Mouse (Mus musculus): ENCODE measurements around the gene Mpg. TPM values are rescaled to one million over a fixed set of nuclear protein-coding genes. Genes with fewer than 3 reads are reported as not detected.

The Mpg gene
- total RNA-seq, 1 experiment from 2014 or later: 15.3 TPM

DNA sequence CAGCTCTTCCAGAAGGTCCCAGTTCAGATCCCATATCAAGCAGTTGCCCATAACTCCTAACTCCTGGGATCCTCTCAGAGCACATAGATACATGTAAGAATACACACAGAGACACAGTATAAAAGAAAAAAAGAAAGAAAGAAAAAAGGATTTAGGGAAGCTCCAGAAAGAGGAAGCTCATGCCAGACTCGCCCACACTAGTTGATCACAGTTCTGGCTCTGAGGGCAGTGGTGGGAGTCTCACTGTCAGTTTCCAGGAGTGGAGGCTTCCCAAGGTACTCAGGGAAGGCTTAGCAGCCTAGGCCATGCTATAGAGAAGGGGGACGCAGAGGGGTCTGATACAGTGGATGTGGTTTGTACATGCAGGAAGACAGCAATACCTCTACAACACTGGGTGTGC, 4.8 kb downstream of the Mpg start:
- no peak for DNase-seq

DNA sequence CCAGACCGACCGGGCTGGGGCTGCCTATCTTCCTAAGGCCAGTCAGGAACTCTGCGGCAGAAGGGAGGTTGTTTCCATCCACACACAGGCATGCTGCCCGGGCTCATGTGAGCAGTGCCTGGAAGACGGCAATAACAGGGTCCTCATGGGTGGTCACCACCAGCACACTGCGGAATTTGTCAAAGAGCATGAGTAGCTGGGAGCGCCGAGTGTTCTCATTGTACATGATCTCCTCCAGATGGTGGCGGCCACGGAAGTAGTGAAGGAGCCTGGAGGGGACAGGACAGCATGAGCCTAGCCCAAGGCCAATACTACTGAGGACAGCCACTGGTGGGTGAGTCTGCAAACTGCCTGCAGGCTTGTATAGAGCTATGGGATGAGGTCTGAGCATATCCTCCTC, 6.5 kb downstream of the Mpg start:
- DNase-seq: no peak

DNA sequence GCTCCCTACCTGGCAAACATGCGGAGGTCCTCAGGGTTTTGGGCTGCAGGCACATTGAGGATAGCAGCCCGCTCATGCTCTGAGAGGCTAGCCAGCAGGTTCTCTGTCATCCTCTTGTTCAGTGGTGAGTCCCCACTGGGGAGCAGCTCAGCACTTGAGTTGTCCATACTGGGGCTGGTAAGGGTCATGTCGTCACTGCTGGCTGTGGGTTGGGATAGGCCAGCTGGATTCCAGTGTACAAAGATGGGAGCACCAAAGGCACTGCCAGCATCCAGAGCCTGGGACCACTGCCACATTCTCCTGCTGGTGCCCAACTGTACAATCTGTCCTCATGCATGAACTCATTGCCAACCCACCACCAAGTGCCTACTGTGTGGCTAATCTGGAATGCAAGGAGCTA, 7.6 kb downstream of the Mpg start:
- DNase-seq: peak; percentile 3

DNA sequence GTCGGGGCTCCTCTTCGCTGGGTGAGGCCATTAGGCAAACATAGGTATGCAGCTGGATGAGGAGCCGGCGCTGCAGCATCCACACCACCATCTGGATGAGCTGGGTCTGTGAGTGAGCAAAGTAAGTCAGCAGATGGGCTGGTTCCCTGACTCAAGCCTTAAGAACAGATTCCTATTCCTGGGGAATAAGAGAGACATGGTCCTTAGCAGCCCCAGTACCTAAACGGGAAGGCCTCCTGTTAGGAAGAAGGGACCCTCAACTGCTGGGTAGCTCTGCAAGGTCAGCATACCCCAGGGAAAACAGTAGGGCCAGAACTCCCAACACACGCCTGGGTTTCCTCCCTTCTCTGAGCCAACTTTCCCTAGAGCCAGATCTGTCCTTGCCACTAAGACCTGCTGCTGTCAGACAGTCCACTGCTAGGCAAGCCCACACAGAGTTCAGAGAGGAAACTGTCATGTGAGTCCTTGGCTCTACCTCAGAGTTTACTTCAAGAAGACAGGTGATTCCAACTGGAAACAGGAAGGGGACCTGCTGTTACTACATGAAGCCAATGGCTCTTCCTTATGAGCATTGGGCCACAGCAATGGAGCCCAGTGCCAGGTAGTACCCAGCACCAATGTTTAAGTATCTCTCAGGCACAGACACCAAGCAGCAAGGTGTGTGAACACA, 8.6 kb downstream of the Mpg start:
- DNase-seq: peak; percentile 14

DNA sequence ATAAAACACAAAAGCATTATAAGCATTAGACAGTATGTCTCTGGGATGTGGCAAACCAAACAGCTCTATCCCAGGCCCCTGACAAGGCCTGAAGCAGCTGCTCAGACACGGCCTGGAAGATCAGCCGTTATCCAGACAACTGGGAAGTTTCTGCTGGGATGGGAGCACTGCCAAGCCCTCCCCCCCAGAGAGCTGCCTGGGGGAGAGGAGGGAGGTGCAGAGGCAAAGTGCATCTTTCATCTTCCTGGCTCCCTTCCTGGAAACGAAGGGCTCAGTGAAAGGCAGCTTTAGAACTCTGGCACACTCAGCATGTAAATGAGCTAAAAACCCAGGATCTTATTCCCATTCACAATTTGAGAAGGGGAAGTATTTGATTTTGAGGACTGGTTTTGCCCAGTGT, 9.3 kb downstream of the Mpg start:
- DNase-seq: peak; percentile 86

DNA sequence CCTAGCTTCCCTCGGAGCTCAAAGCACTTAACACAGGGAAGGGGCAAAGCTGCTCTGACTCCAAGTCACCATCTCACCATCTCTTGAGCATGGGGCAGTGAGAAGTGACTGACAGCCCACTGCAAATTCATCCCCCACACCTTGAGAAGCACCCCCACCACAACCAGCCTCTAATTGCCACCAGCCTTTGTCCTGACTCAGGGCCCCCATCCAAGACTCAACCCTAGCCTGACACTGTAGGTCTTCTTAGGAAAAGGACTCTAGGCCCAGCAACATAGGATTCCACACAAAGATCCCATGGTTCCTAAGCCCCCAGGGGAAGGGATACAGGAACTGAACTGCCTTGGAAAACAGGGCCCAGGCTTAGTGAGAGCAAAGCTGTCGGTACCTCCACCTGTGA, 9.8 kb downstream of the Mpg start:
- peak; percentile 5 for DNase-seq

DNA sequence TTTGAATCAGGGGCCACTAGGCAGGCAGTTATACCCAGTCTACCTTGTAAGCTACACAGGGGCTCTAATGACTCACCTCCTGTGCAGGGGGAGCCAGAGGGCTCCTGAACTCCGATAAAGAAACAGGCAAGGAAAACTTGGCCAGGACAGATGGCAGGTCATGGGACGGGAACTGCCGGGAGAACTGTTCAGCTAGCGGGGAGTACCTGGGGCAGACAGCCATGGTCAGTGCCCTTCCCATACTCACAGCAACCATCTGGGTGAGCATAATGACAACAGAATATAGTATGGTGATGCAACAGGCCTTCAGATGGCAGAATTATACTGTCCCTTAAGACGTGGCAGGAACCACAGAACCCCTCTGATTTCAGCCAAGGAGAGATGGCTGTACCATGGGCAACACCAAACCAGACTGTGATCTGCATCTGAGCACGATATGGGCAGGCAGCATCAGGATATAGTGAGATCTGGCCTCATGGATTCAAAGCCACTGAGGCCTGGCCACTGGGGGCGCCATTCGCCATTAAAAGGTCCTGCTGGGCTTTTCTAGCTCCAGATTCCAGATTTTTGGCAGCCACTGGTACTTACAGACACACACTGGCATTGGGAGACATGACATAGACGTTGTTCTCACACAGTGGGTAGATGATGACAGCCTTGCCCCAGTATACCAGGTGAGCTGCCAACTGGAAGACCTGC, 10.6 kb downstream of the Mpg start:
- peak; percentile 81 for DNase-seq

DNA sequence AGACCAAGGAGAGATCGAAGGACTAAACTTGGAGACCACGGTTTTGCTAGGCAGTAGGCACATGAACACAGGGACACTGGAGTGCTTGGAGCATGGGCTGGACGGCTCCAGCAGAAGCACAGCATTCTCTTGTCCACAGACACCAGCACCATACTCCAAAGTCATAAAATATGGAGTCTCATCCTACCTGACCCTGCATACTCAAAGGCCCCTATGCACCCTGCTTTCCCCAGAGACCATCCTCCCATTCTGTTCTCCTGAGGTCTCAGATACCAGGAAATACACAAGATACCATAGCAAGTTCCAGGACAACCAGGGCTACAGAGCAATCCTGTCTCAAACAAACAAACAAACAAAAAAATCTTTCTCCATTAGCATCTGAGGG, 11.1 kb downstream of the Mpg start:
- DNase-seq: peak; percentile 2

DNA sequence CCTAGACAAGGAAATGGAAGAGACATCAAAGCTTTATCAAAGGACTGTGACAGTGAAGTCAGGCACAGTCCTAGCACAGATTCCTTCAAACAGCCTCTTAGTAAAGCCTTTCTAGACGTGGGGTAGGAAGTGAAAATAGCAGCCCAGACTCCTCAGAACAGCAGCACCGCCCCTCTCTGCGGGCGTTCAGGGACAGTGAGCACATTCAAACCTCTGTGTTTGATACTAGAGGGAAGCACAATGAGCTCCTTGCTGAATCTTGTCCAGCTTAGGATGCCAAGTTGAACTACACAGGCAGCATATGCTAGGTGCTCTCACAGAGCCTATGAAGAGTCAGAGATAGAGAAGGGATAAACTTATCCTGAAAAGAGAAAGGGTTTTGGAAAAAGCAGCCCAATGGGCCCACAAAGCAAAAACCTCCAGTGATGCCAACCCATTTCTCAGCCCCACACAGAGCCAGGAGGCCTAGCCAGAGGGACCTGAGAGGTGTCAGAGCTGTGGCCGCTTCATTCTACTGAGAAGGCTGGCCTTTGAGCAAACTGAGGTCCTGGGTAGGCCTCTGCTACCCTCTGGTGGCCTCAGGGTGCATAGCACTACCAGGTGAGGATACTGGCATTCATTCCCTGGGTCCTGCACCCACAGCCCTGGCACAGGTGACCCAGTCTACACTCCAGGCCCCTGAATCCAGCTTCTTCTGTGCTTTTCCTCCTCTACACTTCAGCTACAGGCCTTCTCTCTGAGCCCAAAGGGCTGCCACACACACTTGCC, 12.0 kb downstream of the Mpg start:
- peak; percentile 84 for DNase-seq

DNA sequence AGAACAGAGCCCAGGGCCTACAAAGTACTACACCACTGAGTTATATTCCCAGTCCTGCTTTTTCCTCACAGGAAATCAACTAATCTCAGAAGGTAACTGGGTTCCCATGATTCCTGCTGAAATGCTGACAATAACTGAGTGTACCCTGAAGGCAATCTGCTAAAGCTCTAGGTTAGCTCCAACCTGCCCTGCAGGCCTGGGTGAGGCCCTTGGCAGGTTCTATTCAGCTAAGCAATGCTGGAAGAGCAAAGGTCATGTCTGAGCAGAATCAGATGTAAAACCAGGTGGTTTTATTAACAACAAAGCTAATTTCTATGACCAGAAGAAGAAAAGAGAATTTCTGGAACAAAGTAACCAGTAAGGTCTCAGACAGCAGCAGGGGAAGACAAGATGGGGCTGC, 15.1 kb downstream of the Mpg start:
- no peak for DNase-seq

DNA sequence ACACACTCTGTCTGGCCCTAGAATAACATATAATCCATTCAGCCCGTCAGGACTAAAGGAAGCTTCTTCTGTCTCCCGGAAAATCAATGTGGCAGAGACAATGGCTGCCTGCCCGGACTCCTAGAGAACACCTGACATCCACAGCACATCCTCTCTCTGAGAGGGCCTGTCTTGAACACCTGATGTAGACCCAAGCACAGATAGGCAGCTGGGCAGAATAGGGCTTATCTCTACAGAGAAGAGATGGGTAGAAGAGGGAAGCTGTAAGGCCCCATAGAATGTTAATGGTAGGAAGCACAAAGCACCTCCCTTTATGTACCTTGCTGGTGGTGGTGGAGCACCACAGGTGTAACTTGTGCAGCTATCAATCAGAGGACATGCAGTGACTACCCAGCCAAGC, 15.9 kb downstream of the Mpg start:
- DNase-seq: no peak

DNA sequence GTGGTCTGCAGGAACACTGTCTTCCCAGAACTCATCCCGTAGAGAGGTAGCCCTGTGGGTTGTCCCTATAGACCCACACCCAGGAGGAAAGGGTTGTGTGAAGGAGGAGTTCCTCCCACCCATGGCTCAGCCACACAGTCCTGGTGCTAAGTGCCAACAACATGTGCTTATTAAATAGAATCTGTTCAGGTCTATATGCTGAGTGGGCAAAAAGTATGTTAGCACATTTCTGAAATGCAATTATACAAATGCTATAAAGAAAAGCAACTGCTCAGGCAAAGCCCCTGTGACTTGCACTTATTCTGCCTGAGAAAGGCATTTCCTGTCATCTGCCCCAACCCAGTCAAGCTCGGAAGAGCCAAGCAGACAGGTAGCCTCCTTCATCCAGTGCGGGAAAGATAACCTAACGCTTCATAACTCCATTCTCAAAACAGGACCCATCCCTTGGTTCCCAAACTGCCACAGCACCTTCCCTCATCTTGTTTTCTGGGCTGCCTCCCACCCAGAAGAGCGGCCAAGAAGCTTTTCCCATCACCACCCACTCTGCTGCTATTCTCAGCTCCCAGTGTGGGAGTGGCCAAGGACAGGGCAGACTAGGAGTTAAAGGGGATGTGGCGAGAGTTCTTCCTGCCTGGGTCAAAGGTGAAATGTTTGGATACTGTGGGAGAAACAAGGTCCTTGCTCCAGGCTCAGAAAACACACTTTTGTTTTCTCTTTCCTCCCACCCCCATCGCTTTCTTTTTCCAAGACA, 17.1 kb downstream of the Mpg start:
- DNase-seq: no peak

DNA sequence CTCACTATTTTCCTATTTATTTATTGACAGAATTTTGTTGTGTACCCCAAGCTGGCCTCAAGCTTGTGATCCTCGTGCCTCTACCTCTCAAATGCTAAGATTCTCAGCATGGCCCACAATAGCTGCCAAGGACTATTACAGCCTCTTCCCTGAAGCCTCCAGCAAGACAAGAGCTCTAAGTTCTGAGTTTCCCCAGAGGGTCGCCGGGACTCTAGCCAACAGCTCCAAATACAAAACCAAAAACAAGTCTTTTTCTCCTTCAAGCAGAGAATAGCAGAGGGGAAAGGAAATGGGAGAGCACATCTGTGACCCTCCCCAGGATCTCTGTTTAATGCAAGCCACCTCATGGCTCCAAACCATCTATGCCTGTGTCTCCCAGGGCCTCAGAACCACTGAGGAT, 17.8 kb downstream of the Mpg start:
- no peak for DNase-seq

DNA sequence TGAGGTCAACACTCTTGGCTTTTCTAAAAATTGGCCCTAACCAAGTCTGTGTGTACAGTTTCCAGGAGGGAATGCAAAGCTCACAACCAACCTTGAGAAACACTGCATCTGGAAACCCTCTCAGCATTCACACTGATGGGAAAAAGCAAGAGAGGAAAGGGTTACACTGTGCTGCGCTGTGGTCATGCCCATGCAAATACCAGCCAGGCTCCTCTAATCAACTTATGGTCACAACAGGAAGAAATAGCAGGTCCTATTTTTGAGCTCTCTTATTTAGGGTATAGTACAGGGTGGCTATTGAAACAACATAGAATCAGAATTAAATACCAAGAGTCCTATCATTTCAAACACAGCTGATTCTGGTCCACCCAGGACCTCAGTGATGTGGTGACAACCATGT, 18.3 kb downstream of the Mpg start:
- no peak for DNase-seq

DNA sequence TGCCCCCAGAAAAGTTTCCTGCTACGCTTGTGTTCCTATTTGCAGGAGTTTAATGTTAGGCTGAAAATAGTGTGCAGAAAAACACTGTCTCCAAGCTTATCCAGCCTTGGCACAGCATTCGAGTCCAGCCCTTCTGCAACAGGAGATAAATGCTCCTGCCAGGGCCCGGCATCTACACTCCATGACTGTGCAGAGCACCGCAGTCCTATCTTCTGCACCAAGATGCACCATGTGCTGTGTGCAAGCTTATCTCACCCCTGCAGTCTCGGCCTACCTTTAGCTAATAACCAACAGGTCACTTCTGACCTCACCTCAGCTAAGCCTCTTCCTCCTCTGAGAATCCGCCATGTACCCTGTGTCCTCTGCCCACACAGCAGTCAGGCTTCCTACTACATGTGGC, 19.3 kb downstream of the Mpg start:
- DNase-seq: no peak

DNA sequence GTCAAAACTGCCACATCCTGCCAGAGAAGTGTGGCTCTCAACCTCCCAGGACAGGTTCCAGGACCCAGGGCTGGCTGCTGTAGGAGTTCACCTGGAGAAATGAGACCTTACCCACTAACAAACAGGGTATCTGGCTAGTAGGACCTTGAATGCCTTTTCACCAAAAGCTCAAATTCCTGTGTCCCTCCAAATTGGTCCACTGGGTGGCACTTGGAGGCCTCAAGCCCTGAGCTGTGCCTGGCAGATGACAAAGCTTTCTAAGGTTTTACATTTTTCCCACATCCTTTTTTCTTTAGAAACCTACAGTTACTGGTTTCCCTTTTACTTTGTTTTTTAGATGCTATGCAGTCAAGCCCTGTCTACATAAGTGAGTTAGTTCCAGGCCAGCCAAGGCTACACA, 20.8 kb downstream of the Mpg start:
- no peak for DNase-seq

DNA sequence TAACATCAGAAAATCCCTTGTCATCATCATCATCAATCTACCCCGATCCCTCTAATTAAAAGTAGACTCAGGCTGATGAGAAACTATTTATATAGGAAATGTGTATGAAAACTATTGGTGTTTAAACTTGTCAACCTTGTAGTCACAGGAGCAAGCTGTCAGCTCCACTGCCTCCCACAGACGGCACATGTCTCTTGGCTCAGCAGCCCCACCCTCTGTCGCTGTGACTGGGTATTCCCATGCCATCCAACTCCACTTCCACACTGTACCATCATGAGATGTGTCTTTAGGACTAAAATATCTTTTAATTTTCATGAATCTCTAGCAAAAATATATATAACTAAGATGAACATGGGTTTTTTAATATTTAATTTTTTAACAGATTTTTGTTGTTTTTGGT, 22.0 kb downstream of the Mpg start:
- no peak for DNase-seq

DNA sequence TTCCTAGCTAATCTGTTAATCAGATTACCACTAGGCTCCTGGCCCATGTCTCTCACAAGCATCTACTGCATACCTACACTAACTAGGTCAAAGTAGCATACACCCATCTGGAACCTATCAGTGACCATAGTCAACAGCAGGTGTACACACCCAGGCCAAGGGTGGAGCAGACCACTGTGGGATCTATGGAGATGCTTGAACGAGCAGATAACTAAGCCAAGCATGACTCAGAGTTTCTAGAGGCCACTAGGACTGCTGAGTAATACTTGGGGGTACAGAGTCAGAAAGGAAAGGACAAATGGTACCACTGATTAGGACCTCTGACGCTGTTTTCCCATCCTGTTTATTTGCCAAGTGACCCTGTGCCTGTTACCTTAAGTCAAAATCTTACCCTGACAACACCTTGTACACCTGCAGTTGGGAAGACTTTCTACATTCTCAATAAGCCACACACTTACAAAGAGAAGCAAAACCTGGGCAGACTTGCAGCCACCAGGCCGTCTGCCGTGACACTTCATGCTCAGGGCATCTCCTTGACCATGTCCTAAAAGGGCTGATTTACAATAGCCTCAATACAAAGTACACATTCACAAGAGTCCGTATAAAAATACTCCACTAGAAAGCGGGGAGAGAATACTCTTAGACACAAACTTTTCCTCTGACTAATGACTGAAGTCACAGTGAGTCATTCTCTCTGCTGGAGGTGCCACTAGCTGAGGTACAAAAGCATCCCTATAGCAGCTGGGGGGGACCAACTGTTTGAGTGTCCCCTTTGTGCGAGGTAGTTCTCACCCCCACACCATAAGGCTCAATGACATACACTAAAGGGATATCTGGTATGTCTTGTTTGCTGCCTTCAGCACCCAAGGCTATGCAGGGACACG, 24.8 kb downstream of the Mpg start:
- no peak for DNase-seq

DNA sequence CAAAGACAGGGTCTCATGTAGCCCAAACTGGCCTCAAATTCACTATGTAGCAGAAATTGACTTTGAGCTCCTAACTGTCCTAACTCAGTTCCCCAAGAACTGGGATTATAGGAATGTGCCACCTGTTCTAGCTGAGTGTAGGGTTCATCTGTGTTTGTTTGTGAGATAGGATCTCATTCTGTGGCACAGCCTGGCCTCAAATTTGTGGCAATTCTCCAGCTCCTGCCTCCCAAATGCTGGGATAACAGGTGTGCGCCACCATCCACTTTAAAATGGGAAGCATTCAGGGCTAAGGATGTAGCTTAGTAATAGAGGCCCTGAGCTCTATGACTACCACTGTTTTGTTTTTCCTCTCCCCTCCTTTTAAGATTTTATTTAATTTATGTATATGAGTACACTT, 26.8 kb downstream of the Mpg start:
- DNase-seq: no peak

DNA sequence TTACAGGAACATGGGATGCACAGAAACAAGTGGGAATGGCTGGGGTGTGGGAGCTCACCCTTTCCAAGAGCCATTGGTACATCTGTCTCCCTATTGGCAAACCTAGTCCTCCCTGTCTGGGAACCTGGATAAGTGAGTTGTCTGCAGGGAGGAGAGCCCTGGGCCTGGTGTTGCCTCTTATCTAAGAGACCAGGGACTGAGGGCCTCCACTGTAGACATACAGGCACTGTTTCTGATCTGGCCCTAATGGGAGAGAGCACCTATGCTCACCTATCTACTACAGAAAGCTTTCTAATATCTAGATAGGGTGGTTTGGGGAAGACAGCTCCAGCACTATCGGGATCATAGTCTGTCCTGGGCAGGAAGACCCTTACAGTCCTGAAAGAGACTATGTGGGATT, 29.8 kb downstream of the Mpg start:
- no peak for DNase-seq

DNA sequence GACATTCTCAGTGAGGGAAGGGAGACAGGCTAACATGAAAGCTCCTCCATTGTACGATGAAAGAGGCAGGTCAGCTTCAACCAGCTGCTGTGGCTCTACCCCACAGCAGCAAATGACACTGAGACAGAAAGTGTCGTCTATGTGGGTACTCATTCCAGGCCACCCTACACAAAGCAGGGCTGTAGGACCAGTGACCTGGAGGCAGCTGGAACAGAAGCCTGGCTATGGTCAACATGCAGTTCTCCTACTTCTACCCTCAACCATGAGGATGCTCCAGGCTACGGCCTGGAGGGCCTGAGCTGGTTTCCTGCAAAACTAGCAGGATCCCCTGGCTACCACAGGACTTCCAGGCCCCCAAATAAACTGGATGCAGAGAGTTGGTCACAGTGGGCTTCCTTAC, 30.3 kb downstream of the Mpg start:
- no peak for DNase-seq

Measured in adrenal gland, postnatal 14 days (tissue).